Mouse (Mus musculus): Measurements from ENCODE around the gene Uhmk1. TPM values are rescaled to one million over a fixed set of nuclear protein-coding genes. Genes with fewer than 3 reads are reported as not detected.

Gene Uhmk1
- total and polyA plus RNA-seq, 3 experiments, result 19.5 to 43.9 (median 28.9) TPM

- H3K79me2 ChIP-seq (ENCODE audit: control insufficient read depth, insufficient read depth, low read length, poor library complexity), result no peaks in the 10 kb centered on the region
- no peak overlapping the region for H3K27ac ChIP-seq (ENCODE audit: control insufficient read depth, low read depth, low read length)
- DNase-seq (ENCODE audit: low read depth, low spot score), result no peak
These were observed 62.6 kb downstream of the Uhmk1 start for GRCm38 (mm10) chr1:170152552-170152951.

GRCm38 (mm10) chr1:170150870-170151269, 64.3 kb downstream of the Uhmk1 start:
- Histone ChIP-seq H3K9ac (ENCODE audit: control insufficient read depth, low read depth, low read length, poor library complexity, severe bottlenecking) (no peak overlapping the region), H3K4me1 (ENCODE audit: control insufficient read depth in 1 of 2, insufficient read depth in 2 of 2, low read length in 2 of 2) (peaks cover 31% of the 10 kb centered on the region in 2 experiments), H3K9me3 (replicated peaks; ENCODE audit: insufficient read depth, low read length) (no peaks in the 10 kb centered on the region), H3K79me2 (ENCODE audit: control insufficient read depth, insufficient read depth, low read length, poor library complexity) (no peaks in the 10 kb centered on the region), H3K27me3 (ENCODE audit: control insufficient read depth in 1 of 2, insufficient read depth in 2 of 2, low read length in 2 of 2) (no peaks in the 10 kb centered on the region), H3K27ac (ENCODE audit: control insufficient read depth, low read depth, low read length) (no peak overlapping the region), H3K36me3 (ENCODE audit: control insufficient read depth in 1 of 2, insufficient read depth in 2 of 2, low read length in 2 of 2) (peaks cover 41 to 56% of the 10 kb centered on the region in 2 experiments), H3K4me3 (ENCODE audit: control insufficient read depth in 1 of 2, insufficient read depth in 1 of 2, low read depth in 2 of 2, low read length in 2 of 2) (no peak overlapping the region)
- TF ChIP-seq USF2 (IDR thresholded peaks at IDR 0.05; ENCODE audit: borderline replicate concordance in 1 of 2, insufficient read depth in 1 of 2, low read depth in 1 of 2, low read length in 2 of 2) (no peak), NRF1 (IDR thresholded peaks at IDR 0.05; ENCODE audit: insufficient read depth, low read depth, low read length, poor library complexity, severe bottlenecking) (no peak), ZMIZ1 (IDR thresholded peaks at IDR 0.05; ENCODE audit: low read depth, low read length) (no peak), E2F4 (IDR thresholded peaks at IDR 0.05; ENCODE audit: borderline replicate concordance, low read depth, low read length) (no peak), KAT2A (conservative IDR thresholded peaks at IDR 0.05; ENCODE audit: low read depth, low read length) (no peak), RCOR1 (IDR thresholded peaks at IDR 0.05; ENCODE audit: low read depth, low read length) (no peak), MEF2A (IDR thresholded peaks at IDR 0.05; ENCODE audit: extremely low read depth, insufficient replicate concordance, low read depth, low read length, poor library complexity, severe bottlenecking) (no peak), ZC3H11A (IDR thresholded peaks at IDR 0.05; ENCODE audit: low read depth, low read length) (no peak)
- no peak for DNase-seq (ENCODE audit: low read depth, low spot score)

More at GRCm38 (mm10) chr1:170152552-170152951, 62.6 kb downstream of the Uhmk1 start:
- TF ChIP-seq POLR2A (IDR thresholded peaks at IDR 0.05; ENCODE audit: control insufficient read depth in 1 of 2, insufficient read depth in 1 of 2, low read depth in 1 of 2, low read length in 2 of 2, poor library complexity in 1 of 2), result no peak
- TF ChIP-seq BHLHE40 (IDR thresholded peaks at IDR 0.05; ENCODE audit: borderline replicate concordance, low read depth, low read length), result no peak
- 0 out of 2 replicates have a peak, but pooled peaks have one; percentile 19 for TF ChIP-seq POLR2AphosphoS2 (IDR thresholded peaks at IDR 0.05; ENCODE audit: low read length)
- no peak for TF ChIP-seq ELF1 (IDR thresholded peaks at IDR 0.05; ENCODE audit: low read depth, low read length)
- H3K9me3 ChIP-seq (replicated peaks; ENCODE audit: insufficient read depth, low read length), result no peaks in the 10 kb centered on the region
- H3K27me3 ChIP-seq (ENCODE audit: control insufficient read depth in 1 of 2, insufficient read depth in 2 of 2, low read length in 2 of 2), result no peaks in the 10 kb centered on the region
- peaks cover 37 to 49% of the 10 kb centered on the region in 2 experiments for H3K36me3 ChIP-seq (ENCODE audit: control insufficient read depth in 1 of 2, insufficient read depth in 2 of 2, low read length in 2 of 2)
- H3K9ac ChIP-seq (ENCODE audit: control insufficient read depth, low read depth, low read length, poor library complexity, severe bottlenecking), result no peak overlapping the region
- no peak overlapping the region for H3K4me3 ChIP-seq (ENCODE audit: control insufficient read depth in 1 of 2, insufficient read depth in 1 of 2, low read depth in 2 of 2, low read length in 2 of 2)
- H3K4me1 ChIP-seq (ENCODE audit: control insufficient read depth in 1 of 2, insufficient read depth in 2 of 2, low read length in 2 of 2), result peaks cover 28 to 36% of the 10 kb centered on the region in 2 experiments

- DNase-seq (ENCODE audit: low read depth, low spot score), result no peak
- Histone ChIP-seq H3K36me3 (ENCODE audit: control insufficient read depth in 1 of 2, insufficient read depth in 2 of 2, low read length in 2 of 2) (peaks cover 36 to 58% of the 10 kb centered on the region in 2 experiments), H3K27me3 (ENCODE audit: control insufficient read depth in 1 of 2, insufficient read depth in 2 of 2, low read length in 2 of 2) (no peaks in the 10 kb centered on the region), H3K4me1 (ENCODE audit: control insufficient read depth in 1 of 2, insufficient read depth in 2 of 2, low read length in 2 of 2) (peaks cover 27% of the 10 kb centered on the region in 2 experiments), H3K79me2 (ENCODE audit: control insufficient read depth, insufficient read depth, low read length, poor library complexity) (no peaks in the 10 kb centered on the region), H3K27ac (ENCODE audit: control insufficient read depth, low read depth, low read length) (peak overlapping the region; percentile 87), H3K4me3 (ENCODE audit: control insufficient read depth in 1 of 2, insufficient read depth in 1 of 2, low read depth in 2 of 2, low read length in 2 of 2) (no peak overlapping the region), H3K9me3 (replicated peaks; ENCODE audit: insufficient read depth, low read length) (no peaks in the 10 kb centered on the region), H3K9ac (ENCODE audit: control insufficient read depth, low read depth, low read length, poor library complexity, severe bottlenecking) (no peak overlapping the region)
- peak; percentile 51; the same call in 1 of the 2 replicates for TF ChIP-seq MAX (IDR thresholded peaks at IDR 0.05; ENCODE audit: low read length)
- no peak for TF ChIP-seq TBP (IDR thresholded peaks at IDR 0.05; ENCODE audit: low read depth, low read length)
- 0 out of 2 replicates have a peak, but pooled peaks have one; percentile 31 for TF ChIP-seq MXI1 (IDR thresholded peaks at IDR 0.05; ENCODE audit: low read depth, low read length)
- TF ChIP-seq MYC (IDR thresholded peaks at IDR 0.05; ENCODE audit: low read depth, low read length), result 0 out of 2 replicates have a peak, but pooled peaks have one; percentile 42
- TF ChIP-seq ZNF384 (IDR thresholded peaks at IDR 0.05; ENCODE audit: low read depth, low read length), result no peak; the same call in 1 of the 2 replicates
These were observed 65.4 kb downstream of the Uhmk1 start for GRCm38 (mm10) chr1:170149756-170150155.
